Mouse (Mus musculus): Measurements from ENCODE around the gene Mrpl9. TPM values are rescaled to one million over a fixed set of nuclear protein-coding genes. Genes with fewer than 3 reads are reported as not detected.
A peak's percentile ranks its signal among the peaks of the same experiment; 100 is the strongest.

Gene Mrpl9
- 10 to 100 TPM; 30.0 to 33.8 TPM for total RNA-seq (2021)
- long read RNA-seq, experiment 1, transcript Mrpl9-201 (7 exons, 1,612 nt), result major isoform, 38 of 41 reads
- long read RNA-seq, experiment 1, partial matches to known transcripts, result 1 of 41 reads
- long read RNA-seq, experiment 1, other reads (novel, unspliced or antisense), result 2 of 41 reads
- long read RNA-seq, experiment 2, transcript Mrpl9-201 (7 exons, 1,612 nt), result major isoform, 28 of 33 reads
- long read RNA-seq, experiment 2, partial matches to known transcripts, result 0 of 33 reads
- long read RNA-seq, experiment 2, other reads (novel, unspliced or antisense), result 5 of 33 reads

GRCm38 (mm10) chr3:94442951-94443596 lies at the start of gene Mrpl9:
TSS of gene Mrpl9 (plus strand) at chr3:94443318.
- peak; percentile 93 for DNase-seq (ENCODE audit: low spot score)

DNA sequence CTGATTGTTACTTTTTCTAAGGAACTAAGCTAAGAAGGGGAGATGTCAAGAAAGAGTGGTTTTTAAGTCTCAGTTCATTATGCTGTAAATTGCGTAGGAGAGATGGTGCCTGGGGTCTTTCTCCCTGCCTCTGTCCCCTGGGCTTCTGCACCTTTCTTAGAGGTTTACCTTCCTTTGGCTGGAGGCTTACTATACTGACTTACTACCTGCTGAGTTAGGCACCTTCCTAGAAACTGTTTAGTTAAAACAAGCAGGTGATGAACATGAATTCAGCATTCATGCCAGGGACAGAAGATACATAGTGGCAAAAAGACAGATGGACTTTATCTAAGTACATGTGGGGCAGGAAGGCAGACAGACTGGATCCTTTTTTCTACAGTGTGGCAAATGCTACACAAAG lies 46.8 kb upstream of the Mrpl9 start:
- no peak for DNase-seq (ENCODE audit: low spot score)

DNA sequence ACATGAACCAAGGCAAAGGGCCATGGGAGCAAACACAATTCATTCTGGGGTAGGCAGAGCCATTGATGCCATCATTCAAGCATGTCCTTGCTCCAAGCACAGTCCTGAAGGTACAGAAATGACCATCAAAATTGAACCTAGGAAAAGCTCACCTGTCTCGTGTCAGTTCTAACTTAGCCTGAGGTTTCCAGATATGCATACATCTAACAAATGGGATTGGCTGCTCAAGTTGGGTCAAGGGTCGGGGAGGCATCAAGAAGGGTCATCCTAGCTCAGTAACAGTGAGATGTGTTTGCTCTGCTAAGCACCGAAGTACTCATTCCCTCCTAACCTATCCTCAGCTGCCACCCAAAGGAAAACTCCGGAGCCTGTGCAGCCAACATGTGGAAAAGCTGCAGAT lies 46.3 kb upstream of the Mrpl9 start:
- no peak for DNase-seq (ENCODE audit: low spot score)

DNA sequence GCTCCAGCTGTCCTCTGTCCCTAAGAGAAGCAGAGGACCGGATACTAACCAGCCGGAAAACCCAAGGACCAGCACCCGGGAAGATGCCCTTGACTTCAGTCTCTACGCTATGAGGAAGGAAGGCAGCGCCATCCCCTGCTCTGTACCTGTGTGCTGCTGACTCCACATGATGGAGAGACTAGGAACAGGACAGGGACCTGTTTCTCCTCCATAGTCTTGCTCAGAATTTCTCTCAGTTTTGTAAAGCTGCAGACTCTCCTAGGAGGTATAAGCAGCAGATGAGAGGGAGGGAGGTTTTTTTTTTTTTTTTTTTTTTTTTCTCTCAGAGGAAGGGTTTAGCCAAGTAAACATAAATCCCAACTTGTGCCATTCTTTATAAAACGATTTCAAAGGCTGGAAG lies 44.9 kb upstream of the Mrpl9 start, which contains the start of gene Lingo4:
Gene Lingo4 (plus strand): TSS at position 301 of the 400 bp plus-strand sequence.
- DNase-seq (ENCODE audit: low spot score), result no peak

DNA sequence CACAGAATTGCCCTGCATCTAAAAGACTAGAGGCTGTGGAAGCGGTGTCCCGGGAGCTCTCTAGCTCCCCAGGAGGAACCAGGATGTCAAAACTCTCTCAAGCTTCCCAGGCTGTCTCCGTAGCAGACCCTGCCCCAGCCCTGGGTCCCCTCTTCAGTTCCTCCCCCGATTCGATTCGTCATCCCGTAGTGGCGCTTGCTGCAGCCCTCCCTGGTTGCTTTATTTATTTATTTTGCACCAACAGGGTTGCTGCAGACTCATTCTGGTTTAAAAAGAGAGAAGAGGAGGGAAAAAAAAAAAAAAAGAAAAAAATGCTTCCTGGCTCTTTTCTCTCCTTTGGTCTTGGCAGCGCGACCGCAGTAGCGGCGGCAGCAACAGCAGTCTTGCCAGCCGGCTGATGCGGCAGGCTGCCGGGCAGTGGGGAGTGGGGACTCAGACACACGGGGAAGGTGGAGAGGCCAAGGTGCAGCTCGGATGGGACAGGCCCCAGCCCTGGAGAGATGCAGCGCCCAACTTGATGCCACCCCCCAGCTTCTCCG lies 44.1 kb upstream of the Mrpl9 start:
- DNase-seq (ENCODE audit: low spot score), result no peak

- no peak for DNase-seq (ENCODE audit: low spot score)
Measured at GRCm38 (mm10) chr3:94399663-94400310, 43.3 kb upstream of the Mrpl9 start.

DNA sequence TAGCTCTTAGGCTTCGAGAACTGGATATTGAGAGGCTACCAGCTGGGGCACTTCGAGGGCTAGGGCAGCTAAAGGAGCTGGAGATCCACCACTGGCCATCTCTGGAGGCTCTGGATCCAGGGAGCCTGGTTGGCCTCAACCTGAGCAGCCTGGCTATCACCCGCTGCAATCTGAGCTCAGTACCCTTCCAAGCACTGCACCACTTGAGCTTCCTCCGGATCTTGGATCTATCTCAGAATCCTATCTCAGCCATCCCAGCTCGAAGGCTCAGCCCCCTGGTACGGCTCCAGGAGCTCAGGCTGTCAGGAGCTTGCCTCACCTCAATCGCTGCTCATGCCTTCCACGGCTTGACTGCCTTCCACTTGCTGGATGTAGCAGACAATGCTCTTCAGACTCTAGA lies 40.7 kb upstream of the Mrpl9 start:
- peak; percentile 18 for DNase-seq (ENCODE audit: low spot score)

DNA sequence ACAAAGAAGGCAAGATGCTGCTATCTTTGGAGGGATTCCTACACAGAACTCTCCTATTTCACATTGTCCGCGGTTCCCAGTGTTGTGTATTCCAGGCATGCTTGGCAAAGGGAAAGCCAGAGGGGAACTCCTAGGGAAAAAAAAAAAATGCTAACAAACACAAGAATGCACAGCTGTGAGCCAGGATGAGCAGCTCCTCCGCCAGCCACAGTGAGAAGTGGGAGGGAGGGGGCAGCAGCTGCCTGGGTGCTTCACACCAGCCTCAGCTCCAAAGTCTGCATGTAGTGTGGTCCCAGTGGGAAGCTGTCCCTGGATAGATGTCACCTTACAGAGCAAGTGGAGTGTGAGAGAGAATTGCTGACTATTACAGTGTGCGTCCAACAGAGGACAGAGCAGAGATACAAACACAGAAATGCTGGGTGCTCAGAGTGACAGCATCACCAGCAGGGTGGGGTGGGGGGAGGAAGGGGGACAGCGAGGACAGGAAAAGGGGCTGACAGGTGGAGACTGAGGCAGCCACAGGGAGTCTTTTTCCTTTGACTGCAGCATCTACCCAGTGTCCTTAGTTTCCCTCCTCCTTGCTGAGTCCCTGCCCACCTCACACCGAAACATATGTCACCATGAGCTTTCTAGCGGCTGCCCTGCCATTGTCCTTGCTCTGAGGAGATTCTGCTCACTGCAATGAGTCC lies 38.6 kb upstream of the Mrpl9 start:
- no peak for DNase-seq (ENCODE audit: low spot score)

DNA sequence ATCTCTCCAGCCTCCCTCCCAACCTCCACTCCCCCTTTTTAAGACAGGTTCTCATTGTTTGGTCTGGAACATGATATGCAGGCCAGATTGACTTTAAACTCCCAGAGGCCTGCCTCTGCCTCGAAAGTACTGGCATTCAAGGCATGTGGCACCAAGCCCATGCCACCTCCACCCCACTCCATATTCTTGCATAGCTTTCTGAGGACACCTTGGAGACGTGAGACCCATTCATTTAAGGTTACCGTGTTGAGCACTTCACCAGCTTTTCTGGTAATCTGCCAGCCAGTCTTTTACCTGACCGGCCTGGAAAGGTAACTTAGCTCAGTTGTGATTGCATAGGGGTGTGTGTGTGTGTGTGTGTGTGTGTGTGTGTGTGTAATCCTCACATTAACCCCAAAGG lies 37.6 kb upstream of the Mrpl9 start:
- no peak for DNase-seq (ENCODE audit: low spot score)

DNA sequence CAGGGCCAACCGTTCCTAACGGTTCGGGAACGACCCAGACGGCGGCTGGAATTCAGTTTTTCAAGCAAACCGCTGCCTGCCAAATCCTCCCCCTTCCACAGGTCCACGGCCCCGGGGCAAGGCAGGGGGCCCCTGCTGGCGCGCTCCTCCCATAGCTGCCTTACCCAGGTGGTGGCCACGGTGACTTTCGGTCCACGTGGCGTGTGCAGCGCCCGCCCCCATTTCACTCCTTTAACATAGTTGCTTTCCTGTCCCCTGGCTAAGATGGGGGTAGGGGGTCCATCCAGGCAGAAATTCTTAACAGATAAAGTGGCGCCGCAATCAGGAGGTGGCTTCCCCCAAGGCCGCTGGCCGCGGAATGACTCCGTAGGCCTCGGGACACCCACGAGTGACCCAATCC lies 30.6 kb upstream of the Mrpl9 start:
- DNase-seq (ENCODE audit: low spot score), result no peak

DNA sequence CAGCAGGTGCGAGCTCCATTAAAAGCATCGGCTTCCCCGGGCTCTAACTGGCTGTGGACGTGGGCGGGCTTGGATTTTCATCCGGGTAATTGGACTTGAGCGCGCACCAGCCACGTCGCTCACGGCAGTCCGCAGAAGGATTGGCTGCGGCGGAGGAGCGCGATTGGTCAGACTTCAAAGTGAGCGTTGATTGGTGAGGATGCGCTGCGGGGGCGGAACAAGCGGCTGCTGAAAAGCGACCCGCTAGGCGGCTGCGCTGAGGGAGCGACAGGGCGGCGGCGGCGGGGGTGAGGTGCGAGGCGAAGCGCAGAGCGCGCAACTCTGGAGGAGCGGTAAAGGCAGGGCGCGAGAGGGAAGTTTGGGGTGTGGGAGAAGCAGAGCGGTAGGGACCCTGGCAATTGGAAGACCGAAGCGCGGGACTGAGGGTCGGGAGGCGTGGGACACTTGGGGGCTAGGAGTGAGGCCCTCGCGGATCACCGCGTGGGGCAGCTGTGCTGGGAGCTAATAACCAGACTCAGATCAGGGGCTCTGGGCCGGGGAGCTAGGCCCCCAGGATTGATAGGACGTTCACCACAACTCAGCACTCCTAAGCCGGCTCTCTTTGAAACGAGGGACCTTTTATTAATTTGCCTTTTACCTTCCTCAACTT lies 30.0 kb upstream of the Mrpl9 start, which contains the start of gene Tdrkh:
Gene Tdrkh (plus strand): TSS at position 243 of the 649 bp plus-strand sequence.
- DNase-seq (ENCODE audit: low spot score), result peak; percentile 95

DNA sequence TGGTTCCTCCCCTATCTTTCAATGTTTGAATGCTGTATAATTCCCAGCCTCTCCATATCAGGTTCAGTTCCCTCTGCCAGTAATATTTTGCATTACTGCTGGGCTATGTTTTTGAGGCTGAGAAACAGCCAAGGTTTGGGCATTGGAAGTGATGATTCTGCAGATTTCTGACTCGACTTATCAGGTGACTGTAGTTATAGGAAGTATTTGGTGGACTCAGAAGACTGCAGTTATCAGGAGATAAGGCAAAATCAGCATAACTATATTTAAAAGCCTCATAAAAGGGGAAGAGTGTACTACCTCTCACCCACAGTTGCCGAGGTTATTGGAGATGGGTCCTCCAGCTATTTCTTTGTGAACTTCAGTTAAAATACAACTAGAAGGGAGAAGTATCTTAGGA lies 12.1 kb upstream of the Mrpl9 start:
- DNase-seq (ENCODE audit: low spot score), result no peak

DNA sequence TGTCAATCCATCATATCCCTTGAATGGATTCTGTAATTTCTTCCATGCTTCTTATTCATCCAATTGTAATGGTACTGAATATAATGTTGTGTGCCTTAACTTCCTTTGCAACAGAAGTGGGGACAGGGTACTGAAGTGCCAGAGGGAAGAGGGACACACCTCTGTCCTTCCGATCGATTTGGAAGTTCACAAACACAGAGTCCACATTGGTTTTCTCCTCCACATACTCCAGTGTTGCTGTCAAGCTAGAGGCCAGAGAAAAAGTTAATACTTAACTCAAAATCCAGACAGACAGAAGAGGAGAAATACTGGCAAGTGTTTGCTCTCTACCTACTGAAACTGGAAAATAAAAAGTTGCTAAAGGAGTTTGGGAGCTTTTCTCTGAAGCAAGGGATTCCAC lies 8.8 kb upstream of the Mrpl9 start:
- no peak for DNase-seq (ENCODE audit: low spot score)

GRCm38 (mm10) chr3:94436420-94436819 lies 6.7 kb upstream of the Mrpl9 start:
- DNase-seq (ENCODE audit: low spot score), result no peak

DNA sequence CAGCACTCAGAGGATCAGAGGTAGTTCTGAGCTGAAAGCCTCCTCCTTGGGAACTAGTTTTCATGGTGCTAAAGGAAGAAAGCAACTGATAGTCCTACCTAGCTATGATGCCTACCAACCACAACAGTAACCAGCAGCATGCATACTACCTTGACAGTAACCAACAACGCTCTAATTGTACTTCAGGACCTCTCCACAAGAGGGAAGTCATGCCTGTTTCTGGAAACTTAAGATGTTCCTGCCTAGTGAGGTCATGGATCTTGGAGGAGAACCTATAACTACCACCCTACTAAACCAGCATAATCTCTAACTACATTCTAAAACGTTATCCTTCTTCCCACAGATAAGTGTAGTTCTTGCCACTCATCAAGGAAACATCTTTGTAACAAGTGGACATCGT lies 1.9 kb upstream of the Mrpl9 start:
- no peak for DNase-seq (ENCODE audit: low spot score)

DNA sequence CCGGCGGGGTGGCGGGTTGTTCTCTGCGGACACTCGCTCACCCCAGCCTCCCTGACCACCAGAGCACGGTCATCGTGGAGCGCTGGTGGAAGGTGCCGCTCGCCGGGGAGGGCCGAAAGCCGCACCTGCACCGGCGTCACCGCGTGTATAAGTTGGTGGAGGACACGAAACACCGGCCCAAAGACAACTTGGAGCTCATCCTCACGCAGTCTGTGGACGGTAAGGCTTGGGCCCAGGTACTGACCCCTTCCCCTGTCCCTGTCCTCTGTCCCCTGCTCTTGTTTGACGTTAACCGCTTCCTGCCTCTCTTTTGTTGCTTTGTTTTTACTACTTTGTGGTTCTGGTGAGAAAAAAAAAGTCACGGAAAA lies 463 bp downstream of the Mrpl9 start, which contains the start of gene Oaz3:
Gene Oaz3 (minus strand): TSS at position 319 of the 368 bp plus-strand sequence.
- DNase-seq (ENCODE audit: low spot score), result no peak

GRCm38 (mm10) chr3:94449377-94449776 lies 6.3 kb downstream of the Mrpl9 start:
- no peak for DNase-seq (ENCODE audit: low spot score)

GRCm38 (mm10) chr3:94456529-94457000 lies 13.4 kb downstream of the Mrpl9 start:
- peak; percentile 85 for DNase-seq (ENCODE audit: low spot score)

DNA sequence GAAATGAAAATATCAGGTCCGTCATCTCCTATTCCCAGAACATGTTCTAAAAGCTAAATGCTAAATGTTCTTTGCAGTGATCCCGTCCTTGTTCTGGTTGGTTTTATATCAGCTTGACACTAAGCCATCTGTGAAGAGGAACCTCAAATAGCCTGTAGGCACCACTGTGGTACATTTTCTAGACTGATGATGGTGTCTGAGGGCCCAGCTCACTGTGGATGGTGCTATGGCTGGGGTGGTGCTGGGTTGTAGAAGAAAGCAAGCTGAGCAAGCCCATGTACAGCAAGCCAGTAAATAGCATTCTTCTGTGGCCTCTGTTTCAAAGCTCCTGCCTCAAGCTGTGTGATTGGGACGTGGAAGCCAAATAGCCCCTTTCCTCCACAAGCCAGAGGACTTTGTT lies 13.9 kb downstream of the Mrpl9 start:
- DNase-seq (ENCODE audit: low spot score), result no peak

DNA sequence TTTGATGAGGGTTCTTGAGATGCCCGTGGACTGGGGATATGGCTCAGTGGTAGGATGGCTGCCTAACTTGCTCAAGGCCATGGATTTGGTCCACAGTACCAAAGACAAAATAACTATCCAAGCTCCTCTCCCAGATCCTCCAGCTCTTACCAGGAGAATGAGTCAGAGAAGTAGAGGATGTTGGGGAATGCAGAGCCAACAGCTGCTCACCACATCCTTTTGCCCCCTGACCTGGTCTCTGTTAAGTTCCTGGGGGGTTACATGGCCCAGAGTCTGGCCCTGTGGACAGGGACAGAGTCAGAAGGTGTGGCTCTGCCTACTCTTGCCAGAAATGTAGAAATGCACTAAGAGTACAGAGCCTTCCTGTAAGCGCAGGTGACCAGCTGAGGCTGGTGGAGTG lies 16.7 kb downstream of the Mrpl9 start:
- no peak for DNase-seq (ENCODE audit: low spot score)

DNA sequence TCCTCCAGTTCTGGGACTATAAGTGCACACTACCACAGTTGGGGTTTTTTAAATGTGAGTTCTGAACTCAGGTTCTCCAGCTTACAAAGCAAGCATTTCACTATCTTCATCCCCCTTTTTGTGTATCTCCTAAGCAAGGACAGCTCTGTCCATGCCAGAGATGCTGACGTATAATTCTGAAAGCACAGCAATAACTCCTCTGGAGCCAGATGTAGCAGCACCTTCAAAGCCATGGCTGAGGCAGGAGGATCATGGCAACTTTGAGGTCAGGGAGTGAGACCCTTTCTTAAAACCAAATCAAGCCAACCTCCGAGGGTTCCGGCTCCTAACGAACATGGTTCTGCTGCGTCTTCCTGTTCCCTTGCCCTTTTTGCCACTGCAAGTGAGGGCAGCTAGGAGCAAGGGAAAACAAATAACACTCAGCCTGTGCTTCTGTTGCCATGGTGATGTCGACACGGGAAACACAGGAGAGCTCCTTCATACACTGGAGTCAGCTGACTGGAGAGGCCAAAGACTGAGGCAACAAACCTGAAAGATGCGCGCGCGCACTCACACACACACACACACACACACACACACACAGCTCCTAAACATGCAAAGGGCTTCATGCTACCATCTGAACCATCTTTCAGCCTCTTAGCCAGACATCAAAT lies 20.9 kb downstream of the Mrpl9 start:
- DNase-seq (ENCODE audit: low spot score), result no peak
